Mouse (Mus musculus) small intestine, adult 10 weeks (tissue): Measurements from ENCODE around the gene Slfn5. TPM values are rescaled to one million over a fixed set of nuclear protein-coding genes. Genes with fewer than 3 reads are reported as not detected.

Experiments used
- polyA plus RNA-seq: library from polyadenylated mRNA; stranded (reverse); fragments of 350-450 nt; fragmentation: Illumina TruSeq; extraction: RNeasy Lipid Tissue Mini Kit (QIAGEN cat#74804); gene quantifications from one replicate; pipeline ENCODE4 v1.2.3, GENCODE M21; 2014; ENCODE audit warnings: low replicate concordance

Gene Slfn5
- polyA plus RNA-seq: 14.2 TPM

DNA sequence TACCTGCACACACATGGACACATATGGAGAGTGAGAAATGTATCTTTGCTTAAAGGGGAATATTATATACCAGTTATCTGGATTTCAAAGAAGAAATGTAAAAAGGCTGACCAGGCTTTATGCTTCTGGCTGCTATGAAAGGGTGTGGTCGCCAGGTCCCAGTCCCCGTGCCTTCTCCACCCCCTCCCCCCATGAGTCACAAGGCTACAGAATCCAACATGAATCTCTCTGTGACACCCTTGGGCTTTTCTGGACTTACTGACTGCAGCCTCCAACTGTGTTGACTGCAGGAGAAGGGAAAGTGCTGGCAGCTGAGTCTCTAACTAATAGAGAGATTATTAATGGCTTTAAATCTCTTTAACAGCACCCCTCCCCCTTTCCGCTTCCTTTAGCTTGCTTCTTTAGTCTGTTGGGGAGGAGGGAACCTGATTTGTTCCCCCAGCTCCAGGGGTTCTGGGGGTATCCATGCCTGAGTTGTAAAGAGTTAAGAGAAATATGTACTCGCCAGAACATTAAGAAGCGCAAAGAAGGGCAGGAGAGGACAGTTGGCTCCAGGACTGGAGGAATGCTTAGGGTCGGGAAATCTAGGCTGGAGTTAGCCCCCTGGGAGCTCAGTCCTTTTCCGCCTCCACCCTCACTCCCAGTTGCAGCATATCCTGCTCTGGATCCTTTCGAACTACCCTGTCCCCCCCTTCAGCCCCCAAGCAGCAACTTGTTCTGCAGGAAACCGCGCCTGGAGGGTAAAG is at the start of gene Slfn5:
Slfn5 (plus strand) TSS at position 614 of the 746 bp plus-strand sequence.

DNA sequence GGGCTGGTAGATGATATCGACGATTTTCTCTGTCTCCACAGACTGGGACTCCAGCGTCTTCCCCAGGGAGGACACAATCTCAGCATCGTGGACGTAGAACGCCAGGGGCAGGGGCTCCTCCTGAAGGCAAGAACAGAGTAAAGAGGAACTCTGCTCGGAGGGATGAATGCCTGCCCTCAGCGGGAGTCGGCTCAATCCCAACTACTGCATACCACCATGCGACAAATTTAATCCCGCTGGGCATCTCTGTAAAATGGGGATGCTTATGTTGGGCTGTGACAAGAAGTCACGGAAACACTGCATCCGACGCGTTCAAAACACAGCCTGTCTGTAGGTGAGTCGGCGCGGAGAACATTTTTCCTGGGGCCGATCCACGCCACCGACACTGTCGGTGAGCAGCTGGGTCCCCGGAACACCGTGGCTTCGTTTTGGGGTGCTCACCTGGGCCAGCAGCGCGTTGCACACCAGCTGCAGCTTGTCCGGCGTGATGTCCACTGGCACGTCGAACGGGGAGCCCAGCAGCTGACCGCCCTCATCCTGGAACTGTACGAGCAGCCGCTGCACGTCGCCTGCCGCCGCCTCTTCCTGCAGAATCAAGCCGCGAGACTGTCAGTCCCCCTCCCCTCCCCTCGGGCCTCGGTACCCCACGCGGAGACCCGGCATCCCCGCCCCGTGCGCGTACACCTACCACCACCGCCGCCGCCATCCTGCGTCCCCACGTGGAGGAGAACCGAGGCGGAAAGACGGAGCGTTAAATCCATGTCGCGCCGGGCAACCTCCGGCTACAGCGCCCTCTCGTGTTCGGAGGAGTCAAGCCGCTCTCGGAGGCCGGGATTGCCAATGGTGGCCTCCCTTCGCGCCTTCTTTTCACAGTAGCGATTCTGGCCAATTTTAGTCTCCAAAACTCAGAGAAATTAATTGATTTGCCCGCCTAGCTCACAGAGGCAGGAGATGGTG is 43.2 kb upstream of the Slfn5 start, which contains the start of gene Nle1:
Nle1 (minus strand) TSS at position 761 of the 957 bp plus-strand sequence.

DNA sequence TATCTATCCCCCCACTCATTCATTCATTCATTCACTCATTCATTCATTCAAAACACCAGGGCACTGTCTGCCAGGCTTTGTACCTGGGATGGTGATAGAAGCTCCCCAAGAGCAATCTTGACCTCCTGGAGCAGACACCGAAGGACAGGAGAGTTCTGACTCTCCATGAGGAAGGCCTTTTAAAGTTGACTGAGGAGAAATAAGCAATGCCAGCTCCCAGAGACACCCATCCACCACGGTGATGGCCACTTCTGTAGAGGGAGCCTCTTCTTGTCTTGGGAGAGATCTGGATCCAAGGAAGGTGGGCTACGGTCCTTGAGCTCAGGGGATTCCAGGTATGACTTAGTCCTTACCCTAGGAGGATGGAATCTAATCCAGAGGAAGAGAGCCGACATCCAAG is 40.9 kb upstream of the Slfn5 start, which contains the start of gene Unc45b:
Unc45b (plus strand) TSS at position 301 of the 400 bp plus-strand sequence.

DNA sequence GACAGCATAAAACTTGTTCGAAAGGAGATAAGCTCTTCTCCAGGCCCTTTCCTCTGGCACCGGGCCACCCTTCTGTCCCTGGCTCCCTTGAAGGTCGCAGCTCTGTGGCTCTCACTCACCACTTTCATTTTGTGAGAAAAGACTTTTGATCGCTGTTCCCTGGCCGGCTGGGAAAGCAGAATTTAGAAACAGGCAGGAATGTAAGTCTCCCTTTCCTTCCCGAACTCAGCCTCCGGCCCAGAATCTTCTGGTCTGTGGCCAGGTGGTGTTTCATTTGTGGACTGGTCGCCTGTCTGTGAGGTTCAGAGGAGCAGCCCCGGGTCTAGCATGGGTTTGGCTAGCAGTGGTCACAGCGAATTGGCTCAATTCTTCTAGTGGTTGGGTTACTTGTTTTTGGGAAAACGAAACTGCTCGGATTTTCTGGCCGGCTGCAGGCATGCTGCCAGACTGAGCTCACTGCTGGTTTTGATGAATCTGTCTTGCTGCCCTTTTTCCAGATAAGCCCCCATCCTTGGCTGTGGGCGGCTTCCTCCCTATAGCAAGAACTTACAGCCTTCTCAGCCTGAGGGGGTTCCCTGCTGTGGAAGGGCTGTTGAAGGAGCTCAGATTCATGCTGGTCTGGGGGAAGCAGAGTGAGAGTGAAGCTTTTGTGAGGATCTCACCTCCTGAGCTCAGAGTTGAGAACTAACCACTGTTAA is 40.5 kb downstream of the Slfn5 start, which contains the start of gene Slfn9:
Slfn9 (minus strand) TSS at position 362 of the 698 bp plus-strand sequence.

Other genes starting within 250 kb of the Slfn5 start
- 0.63 TPM for gene Cct6b, start 187.0 kb upstream of the Slfn5 start, polyA plus RNA-seq
- gene Zfp830, start 187.0 kb upstream of the Slfn5 start, polyA plus RNA-seq: 13.2 TPM
- 17.4 TPM for gene Lig3, start 170.2 kb upstream of the Slfn5 start, polyA plus RNA-seq
- gene Rffl, start 80.1 kb upstream of the Slfn5 start, polyA plus RNA-seq: 10.2 TPM
- 4.3 TPM for gene Rad51d, start 60.7 kb upstream of the Slfn5 start, polyA plus RNA-seq
- gene Fndc8, start 59.2 kb upstream of the Slfn5 start, polyA plus RNA-seq: not detected
- 3.4 TPM for gene Nle1, start 42.9 kb upstream of the Slfn5 start, polyA plus RNA-seq
- 0.59 TPM for gene Unc45b, start 40.8 kb upstream of the Slfn5 start, polyA plus RNA-seq
- gene Slfn9, start 40.5 kb downstream of the Slfn5 start, polyA plus RNA-seq: 36.9 TPM
- gene Slfn8, start 69.5 kb downstream of the Slfn5 start, polyA plus RNA-seq: 6.9 TPM
- 14.3 TPM for gene Slfn2, start 113.8 kb downstream of the Slfn5 start, polyA plus RNA-seq
- 1.0 TPM for gene Slfn1, start 165.5 kb downstream of the Slfn5 start, polyA plus RNA-seq
- 17.2 TPM for gene Slfn4, start 223.8 kb downstream of the Slfn5 start, polyA plus RNA-seq
- gene Slfn3, start 240.0 kb downstream of the Slfn5 start, polyA plus RNA-seq: 2.4 TPM